Mouse (Mus musculus): ENCODE measurements around the gene 4930539E08Rik. TPM values are rescaled to one million over a fixed set of nuclear protein-coding genes. Genes with fewer than 3 reads are reported as not detected.

4930539E08Rik gene
- 1 to 10 TPM; 4.0 to 4.1 TPM for total RNA-seq (2021)
- long read RNA-seq, experiment 1, full-length matches to known transcripts, result 1 of 5 reads
- long read RNA-seq, experiment 1, partial matches to known transcripts, result 1 of 5 reads
- long read RNA-seq, experiment 1, other reads (novel, unspliced or antisense), result 3 of 5 reads
- long read RNA-seq, experiment 2, partial matches to known transcripts, result 0 of 4 reads
- long read RNA-seq, experiment 2, other reads (novel, unspliced or antisense), result 4 of 4 reads

DNA sequence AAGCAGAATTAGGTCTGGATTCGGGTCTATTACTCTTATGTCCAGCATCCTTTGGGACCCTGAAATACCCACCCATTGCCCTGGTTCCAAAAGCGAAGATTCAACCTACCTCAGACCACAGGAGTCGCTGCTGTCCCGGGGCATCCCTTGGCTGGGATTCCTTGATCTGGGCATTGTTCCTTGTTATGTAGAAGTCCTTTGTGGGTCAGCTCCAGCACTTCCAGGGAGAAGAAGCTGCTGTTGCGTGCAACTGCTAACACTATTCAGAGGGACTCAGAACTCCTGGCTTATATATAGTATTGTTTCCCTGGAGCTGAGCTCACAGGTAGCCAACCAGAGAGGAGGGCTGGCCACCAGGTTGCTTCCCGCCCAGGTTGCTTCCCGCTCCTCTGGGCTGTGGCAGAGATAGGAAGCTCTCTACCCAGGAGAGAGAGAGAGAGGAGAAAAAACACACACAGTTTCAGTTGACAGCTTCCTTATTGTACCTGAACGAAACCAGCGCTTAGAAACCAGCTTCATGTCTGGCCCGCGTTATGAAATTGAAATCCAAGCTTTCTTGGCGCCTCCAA, at the start of gene 4930539E08Rik:
4930539E08Rik (minus strand) TSS at position 265 of the 569 bp plus-strand sequence.
- TF ChIP-seq CTCF (conservative IDR thresholded peaks at IDR 0.05), result no peak

DNA sequence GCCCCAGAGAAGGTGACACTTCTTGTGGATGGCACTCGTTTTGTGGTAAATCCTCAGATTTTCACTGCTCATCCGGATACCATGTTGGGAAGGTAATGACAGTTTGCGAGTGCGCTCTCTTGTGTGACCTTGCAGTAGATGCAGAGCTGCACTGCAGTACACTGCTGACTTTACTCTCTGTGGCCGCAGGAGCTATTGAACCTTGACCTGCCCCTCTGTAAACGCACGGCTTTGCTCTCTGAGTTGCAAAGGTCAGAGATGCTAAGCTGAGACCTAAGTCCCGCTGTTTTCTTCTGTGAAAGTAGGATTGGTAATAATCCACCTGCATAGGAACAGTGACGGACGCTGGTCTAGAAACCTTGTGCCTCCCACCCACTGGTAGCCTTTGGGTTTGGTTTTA, 46.5 kb upstream of the 4930539E08Rik start:
- TF ChIP-seq CTCF (conservative IDR thresholded peaks at IDR 0.05), result no peak
- DNase-seq (ENCODE audit: low spot score in 2 of 2), result no peak
- no peak overlapping the region for H3K4me3 ChIP-seq
- H3K27ac ChIP-seq, result no peak overlapping the region

More for the DNA sequence above, at the start of gene 4930539E08Rik:
- H3K27ac ChIP-seq, result no peak within 1 kb of the TSS
- no peak within 1 kb of the TSS for H3K4me3 ChIP-seq
- DNase-seq (ENCODE audit: low spot score in 2 of 2), result no peak

DNA sequence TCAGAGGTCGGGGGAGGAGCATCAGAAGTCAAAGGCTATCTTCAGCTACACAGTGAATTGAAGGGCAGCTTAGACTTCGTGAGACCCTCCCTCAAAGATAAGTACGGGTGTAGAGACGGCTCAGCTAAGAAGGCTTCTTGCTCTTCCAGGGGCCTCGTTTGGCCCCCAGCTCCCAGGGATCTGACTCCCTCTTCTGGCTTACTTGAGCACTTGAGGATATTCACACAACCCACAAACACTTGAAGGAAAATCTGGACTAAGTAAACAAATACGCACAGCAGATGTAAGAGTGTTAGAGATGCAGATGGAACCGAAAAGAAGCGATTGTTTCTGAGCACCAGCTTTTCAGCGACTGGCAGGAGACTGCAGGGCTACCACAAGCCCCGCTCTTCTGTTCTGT, 45.5 kb upstream of the 4930539E08Rik start:
- DNase-seq (ENCODE audit: low spot score in 2 of 2), result peak in 1 of 2 experiments; percentile 19
- H3K4me3 ChIP-seq, result no peak overlapping the region
- TF ChIP-seq CTCF (conservative IDR thresholded peaks at IDR 0.05), result peak; percentile 64
- 0 out of 2 replicates have a peak overlapping the region, but pooled peaks have one; percentile 20 for H3K27ac ChIP-seq

GRCm38 (mm10) chr17:28954416-28954815, 39.3 kb upstream of the 4930539E08Rik start:
- Histone ChIP-seq H3K4me3 (no peak overlapping the region), H3K27ac (no peak overlapping the region)
- no peak for TF ChIP-seq CTCF (conservative IDR thresholded peaks at IDR 0.05)
- DNase-seq (ENCODE audit: low spot score in 2 of 2), result no peak

DNA sequence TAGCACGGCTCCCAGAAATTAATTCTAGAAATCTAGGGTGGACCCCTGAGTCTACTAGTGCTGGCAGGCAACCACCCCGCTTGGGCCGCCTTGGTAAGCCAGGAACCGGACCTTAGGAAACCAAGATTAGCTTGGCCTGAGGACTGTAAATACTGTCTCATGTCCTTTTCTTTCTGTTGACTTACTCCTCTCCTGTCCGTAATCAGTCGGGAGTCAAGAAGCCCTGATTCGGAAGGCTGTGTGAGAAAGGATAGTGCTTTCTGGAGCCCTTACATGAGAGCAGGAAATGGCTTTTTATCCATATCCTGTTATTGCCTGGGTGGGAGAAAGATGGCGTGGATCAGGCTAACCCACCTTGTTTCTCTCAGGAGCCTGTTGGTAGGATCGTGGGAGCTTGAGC, 38.1 kb upstream of the 4930539E08Rik start:
- no peak for DNase-seq (ENCODE audit: low spot score in 2 of 2)
- no peak for TF ChIP-seq CTCF (conservative IDR thresholded peaks at IDR 0.05)
- peak overlapping the region; percentile 96 for H3K4me3 ChIP-seq
- H3K27ac ChIP-seq, result peak overlapping the region; percentile 99

DNA sequence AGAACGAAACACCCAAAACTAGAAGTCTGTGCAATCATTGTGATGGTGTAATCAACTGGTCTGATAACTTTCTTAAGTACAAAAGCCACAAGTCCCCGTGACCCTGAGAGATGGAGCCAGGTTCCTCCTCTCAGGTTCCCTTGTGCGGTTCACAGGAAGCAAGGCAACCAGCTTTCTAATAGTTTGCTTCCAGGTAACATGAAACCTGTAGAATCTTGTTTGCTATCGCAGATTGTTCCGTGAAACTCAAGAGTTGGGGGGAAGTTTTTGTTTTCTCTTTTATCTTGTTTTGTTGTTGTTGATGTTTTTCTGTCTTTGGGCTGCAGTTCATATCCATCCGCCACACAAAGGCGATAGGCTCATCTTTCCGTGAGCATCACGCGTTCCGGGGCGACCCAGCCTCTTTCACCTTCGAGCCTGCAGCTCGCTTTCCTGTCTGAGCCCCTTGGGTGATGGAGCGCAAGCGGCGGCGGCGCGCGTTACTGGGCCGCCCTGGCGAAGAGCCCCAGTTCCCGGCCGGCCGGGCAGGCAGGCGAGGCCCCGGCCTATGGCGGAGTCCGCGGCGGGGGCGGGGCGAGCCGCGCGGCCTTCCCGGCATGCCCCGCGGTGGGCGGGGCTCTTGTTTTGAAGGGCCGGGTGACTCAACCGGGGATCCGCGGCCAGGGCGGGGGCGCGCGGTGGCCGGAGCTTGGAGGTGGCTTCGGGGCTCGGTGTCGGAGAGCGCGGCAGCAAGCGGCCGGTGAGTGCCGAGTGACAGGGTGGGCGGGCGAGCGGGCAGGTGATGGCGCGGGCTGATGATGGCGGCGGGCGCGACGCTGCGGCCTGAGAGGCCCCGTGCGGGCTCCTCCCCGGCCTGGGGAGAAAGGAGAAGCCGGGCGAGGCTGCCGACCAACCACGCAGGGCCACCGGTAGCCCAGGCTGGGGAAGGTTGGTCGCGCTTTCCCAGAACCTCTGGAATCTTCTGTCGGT, 37.0 kb upstream of the 4930539E08Rik start, which contains the start of gene Kctd20:
Kctd20 (plus strand) TSS at position 120 of the 969 bp plus-strand sequence.
- peak; percentile 84 to 88 for DNase-seq (ENCODE audit: low spot score in 2 of 2)
- no peak for TF ChIP-seq CTCF (conservative IDR thresholded peaks at IDR 0.05)
- Histone ChIP-seq H3K27ac (peak within 1 kb of the TSS; percentile 99), H3K4me3 (peak within 1 kb of the TSS; percentile 96)

- Histone ChIP-seq H3K4me3 (no peak overlapping the region), H3K27ac (no peak overlapping the region)
- DNase-seq (ENCODE audit: low spot score in 2 of 2), result no peak
- no peak for TF ChIP-seq CTCF (conservative IDR thresholded peaks at IDR 0.05)
Measured at GRCm38 (mm10) chr17:28950751-28951150, 35.6 kb upstream of the 4930539E08Rik start.

DNA sequence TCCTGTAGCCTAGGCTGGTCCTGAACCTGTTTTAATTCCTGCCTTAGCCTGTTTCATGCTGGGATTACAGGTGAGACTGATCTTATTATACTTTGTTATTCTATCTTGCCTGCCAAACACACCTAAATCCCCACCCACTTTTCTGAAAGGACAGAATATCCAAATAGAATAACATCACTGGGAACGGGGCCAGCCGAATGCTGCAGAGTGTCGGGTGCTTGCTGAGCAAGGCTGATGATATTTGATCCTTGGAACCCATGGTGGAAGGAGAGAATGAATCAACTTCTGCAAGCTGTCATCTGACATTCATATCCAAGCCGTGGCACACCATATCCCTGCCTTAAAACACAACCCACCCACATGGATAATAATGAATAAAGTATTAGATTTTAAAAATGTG, 33.5 kb upstream of the 4930539E08Rik start:
- peak; percentile 52 to 54 for DNase-seq (ENCODE audit: low spot score in 2 of 2)
- Histone ChIP-seq H3K27ac (peak overlapping the region; percentile 67), H3K4me3 (no peak overlapping the region)
- TF ChIP-seq CTCF (conservative IDR thresholded peaks at IDR 0.05), result no peak

- peak; percentile 51 for TF ChIP-seq CTCF (conservative IDR thresholded peaks at IDR 0.05)
- Histone ChIP-seq H3K4me3 (no peak overlapping the region), H3K27ac (peak overlapping the region; percentile 67; the same call in 1 of the 2 replicates)
- DNase-seq (ENCODE audit: low spot score in 2 of 2), result no peak
Measured at GRCm38 (mm10) chr17:28947011-28947939, 32.2 kb upstream of the 4930539E08Rik start.

DNA sequence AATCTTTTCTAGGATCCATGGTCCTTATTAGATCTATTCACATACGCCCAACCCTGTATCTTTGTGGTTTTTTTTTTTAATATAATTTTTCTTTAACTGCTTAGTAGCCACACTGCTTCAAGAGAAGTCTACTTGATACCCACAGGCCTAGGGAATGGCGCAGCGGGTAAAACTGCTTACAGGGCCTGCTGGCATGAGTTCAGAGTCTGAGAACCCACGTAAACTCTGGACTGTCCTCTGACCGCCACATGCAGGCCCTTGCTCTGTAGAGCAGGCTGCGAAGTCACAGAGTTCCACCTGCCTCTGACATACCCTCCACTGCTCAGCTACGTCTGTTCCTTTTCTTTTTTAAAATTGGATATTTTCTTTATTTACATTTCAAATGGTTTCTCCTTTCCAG, 29.4 kb upstream of the 4930539E08Rik start:
- no peak overlapping the region for H3K4me3 ChIP-seq
- DNase-seq (ENCODE audit: low spot score in 2 of 2), result no peak
- no peak for TF ChIP-seq CTCF (conservative IDR thresholded peaks at IDR 0.05)
- no peak overlapping the region for H3K27ac ChIP-seq

GRCm38 (mm10) chr17:28943740-28944139, 28.6 kb upstream of the 4930539E08Rik start, which contains the start of gene Pxt1:
TSS of gene Pxt1 (minus strand) at chr17:28943840.
- TF ChIP-seq CTCF (conservative IDR thresholded peaks at IDR 0.05), result no peak
- no peak within 1 kb of the TSS for H3K27ac ChIP-seq
- DNase-seq (ENCODE audit: low spot score in 2 of 2), result no peak
- H3K4me3 ChIP-seq, result no peak within 1 kb of the TSS

- TF ChIP-seq CTCF (conservative IDR thresholded peaks at IDR 0.05), result no peak
- Histone ChIP-seq H3K4me3 (no peak overlapping the region), H3K27ac (no peak overlapping the region)
- no peak for DNase-seq (ENCODE audit: low spot score in 2 of 2)
Measured at GRCm38 (mm10) chr17:28942101-28942500, 27.0 kb upstream of the 4930539E08Rik start.

Measured in layer of hippocampus, adult 2 months (tissue).